Mouse (Mus musculus) megakaryocyte, embryonic 14.5 days (primary cell): ENCODE data around the gene Susd4. TPM values are rescaled to one million over a fixed set of nuclear protein-coding genes. Genes with fewer than 3 reads are reported as not detected.

Experiments used
- H3K27me3 ChIP-seq: replicated peaks from 2 replicates; pipeline ENCODE3; 2012; ENCODE audit warnings: inconsistent platforms
- H3K36me3 ChIP-seq: replicated peaks from 2 replicates; pipeline ENCODE3; 2012; ENCODE audit warnings: low read length, inconsistent platforms, mixed read lengths
- H3K4me1 ChIP-seq: 2 replicates; pipeline ENCODE4 v1.6.1; 2012; ENCODE audit warnings: inconsistent platforms
- H3K4me3 ChIP-seq: replicated peaks from 2 replicates; pipeline ENCODE3; 2012; ENCODE audit warnings: moderate library complexity, mild to moderate bottlenecking, inconsistent platforms
- H3K9me3 ChIP-seq: 2 replicates; pipeline ENCODE4 v1.6.1; 2012; ENCODE audit warnings: inconsistent platforms
- FLI1 ChIP-seq: IDR thresholded peaks from 2 replicates; pipeline ENCODE4 v1.6.1; 2012; ENCODE audit warnings: low read length, inconsistent platforms, mixed read lengths
- GATA1 ChIP-seq: IDR thresholded peaks from 3 replicates; pipeline ENCODE4 v1.6.1; 2012; ENCODE audit warnings: mixed read lengths, low read length, inconsistent platforms, borderline replicate concordance
- polyA plus RNA-seq: library from polyadenylated mRNA; stranded (reverse); fragments of >175 nt; gene quantifications from 2 replicates; pipeline ENCODE4 v1.2.3, GENCODE M21; 2012; ENCODE audit warnings: low replicate concordance; ENCODE audit not compliant: insufficient read depth

Susd4 gene
- polyA plus RNA-seq, 1 experiment, result 1.00 TPM

GRCm38 (mm10) chr1:182785504-182785903, 21.8 kb downstream of the Susd4 start:
- no peak overlapping the region for H3K4me3 ChIP-seq
- H3K4me1 ChIP-seq, result no peaks in the 10 kb centered on the region
- peaks cover 3% of the 10 kb centered on the region; the same call in 1 of the 2 replicates for H3K9me3 ChIP-seq
- no peak for TF ChIP-seq FLI1
- TF ChIP-seq GATA1, result no peak
- H3K27me3 ChIP-seq, result peaks cover 6% of the 10 kb centered on the region
- H3K36me3 ChIP-seq, result no peaks in the 10 kb centered on the region

GRCm38 (mm10) chr1:182787030-182787429, 23.4 kb downstream of the Susd4 start:
- Histone ChIP-seq H3K27me3 (peaks cover 6% of the 10 kb centered on the region), H3K36me3 (no peaks in the 10 kb centered on the region), H3K4me3 (no peak overlapping the region), H3K4me1 (peaks cover under 1% of the 10 kb centered on the region; the same call in 1 of the 2 replicates), H3K9me3 (no peaks in the 10 kb centered on the region)
- TF ChIP-seq FLI1 (no peak), GATA1 (no peak)

- Histone ChIP-seq H3K9me3 (no peaks in the 10 kb centered on the region), H3K4me1 (peaks cover 10% of the 10 kb centered on the region), H3K4me3 (no peak overlapping the region), H3K27me3 (peaks cover 10% of the 10 kb centered on the region), H3K36me3 (no peaks in the 10 kb centered on the region)
- no peak for TF ChIP-seq FLI1
- TF ChIP-seq GATA1, result no peak
Observed at GRCm38 (mm10) chr1:182788896-182789295, 25.2 kb downstream of the Susd4 start.

- H3K4me3 ChIP-seq, result peak overlapping the region; percentile 79
- TF ChIP-seq FLI1 (no peak), GATA1 (no peak)
- peaks cover 18% of the 10 kb centered on the region; the same call in 1 of the 2 replicates for H3K9me3 ChIP-seq
- no peaks in the 10 kb centered on the region for H3K36me3 ChIP-seq
- H3K4me1 ChIP-seq, result peaks cover 10% of the 10 kb centered on the region
- peaks cover 17% of the 10 kb centered on the region for H3K27me3 ChIP-seq
Observed at GRCm38 (mm10) chr1:182792521-182793071, 28.9 kb downstream of the Susd4 start.

- peaks cover 20% of the 10 kb centered on the region; the same call in 1 of the 2 replicates for H3K9me3 ChIP-seq
- peaks cover 19% of the 10 kb centered on the region for H3K27me3 ChIP-seq
- H3K4me3 ChIP-seq, result no peak overlapping the region
- H3K36me3 ChIP-seq, result no peaks in the 10 kb centered on the region
- H3K4me1 ChIP-seq, result peaks cover 10% of the 10 kb centered on the region
- TF ChIP-seq FLI1 (no peak), GATA1 (no peak)
Observed at GRCm38 (mm10) chr1:182794221-182794620, 30.6 kb downstream of the Susd4 start.

- Histone ChIP-seq H3K4me1 (peaks cover 10% of the 10 kb centered on the region), H3K27me3 (peaks cover 21% of the 10 kb centered on the region), H3K36me3 (no peaks in the 10 kb centered on the region), H3K9me3 (peaks cover 20% of the 10 kb centered on the region; the same call in 1 of the 2 replicates), H3K4me3 (no peak overlapping the region)
- no peak for TF ChIP-seq FLI1
- no peak for TF ChIP-seq GATA1
Observed at GRCm38 (mm10) chr1:182794628-182795027, 31.0 kb downstream of the Susd4 start.

- TF ChIP-seq GATA1 (no peak), FLI1 (no peak)
- H3K4me1 ChIP-seq, result peaks cover 10% of the 10 kb centered on the region
Observed at GRCm38 (mm10) chr1:182797048-182797447, 33.4 kb downstream of the Susd4 start.

GRCm38 (mm10) chr1:182801590-182801989, 37.9 kb downstream of the Susd4 start:
- TF ChIP-seq GATA1, result no peak
- no peak for TF ChIP-seq FLI1
- peaks cover 18% of the 10 kb centered on the region for H3K27me3 ChIP-seq
- H3K4me3 ChIP-seq, result no peak overlapping the region
- H3K9me3 ChIP-seq, result 0 out of 2 replicates have a peak, but pooled peaks cover 5% of the 10 kb centered on the region
- no peaks in the 10 kb centered on the region for H3K36me3 ChIP-seq
- H3K4me1 ChIP-seq, result no peaks in the 10 kb centered on the region

More at GRCm38 (mm10) chr1:182797048-182797447, 33.4 kb downstream of the Susd4 start:
- no peaks in the 10 kb centered on the region for H3K36me3 ChIP-seq
- H3K9me3 ChIP-seq, result peaks cover 20% of the 10 kb centered on the region; the same call in 1 of the 2 replicates
- no peak overlapping the region for H3K4me3 ChIP-seq
- peaks cover 22% of the 10 kb centered on the region for H3K27me3 ChIP-seq

- TF ChIP-seq FLI1 (no peak), GATA1 (no peak)
- Histone ChIP-seq H3K27me3 (peaks cover 14% of the 10 kb centered on the region), H3K4me3 (no peak overlapping the region), H3K9me3 (no peaks in the 10 kb centered on the region), H3K36me3 (no peaks in the 10 kb centered on the region), H3K4me1 (no peaks in the 10 kb centered on the region)
Observed at GRCm38 (mm10) chr1:182802891-182803290, 39.2 kb downstream of the Susd4 start.

- peaks cover 5% of the 10 kb centered on the region for H3K4me1 ChIP-seq
- no peak for TF ChIP-seq GATA1
- TF ChIP-seq FLI1, result no peak
- no peaks in the 10 kb centered on the region for H3K36me3 ChIP-seq
- peaks cover 22% of the 10 kb centered on the region for H3K27me3 ChIP-seq
- H3K9me3 ChIP-seq, result peaks cover 47% of the 10 kb centered on the region
- no peak overlapping the region for H3K4me3 ChIP-seq
Observed at GRCm38 (mm10) chr1:182813991-182814390, 50.3 kb downstream of the Susd4 start.

GRCm38 (mm10) chr1:182814566-182814965, 50.9 kb downstream of the Susd4 start:
- Histone ChIP-seq H3K27me3 (peaks cover 24% of the 10 kb centered on the region), H3K9me3 (peaks cover 47% of the 10 kb centered on the region), H3K36me3 (no peaks in the 10 kb centered on the region), H3K4me1 (peaks cover 8% of the 10 kb centered on the region), H3K4me3 (no peak overlapping the region)
- TF ChIP-seq FLI1 (no peak), GATA1 (no peak)
